Mouse (Mus musculus): ENCODE results near the gene Dennd4a. TPM values are rescaled to one million over a fixed set of nuclear protein-coding genes. Genes with fewer than 3 reads are reported as not detected.
"Not testable (repeated sequence)": the region's sequence is repeated elsewhere in the genome, so short reads cannot be mapped to it uniquely, and the experiment has no call there.

The Dennd4a gene
- total RNA-seq, 2 experiments from 2014 or later: 24.9 to 47.0 TPM

DNA sequence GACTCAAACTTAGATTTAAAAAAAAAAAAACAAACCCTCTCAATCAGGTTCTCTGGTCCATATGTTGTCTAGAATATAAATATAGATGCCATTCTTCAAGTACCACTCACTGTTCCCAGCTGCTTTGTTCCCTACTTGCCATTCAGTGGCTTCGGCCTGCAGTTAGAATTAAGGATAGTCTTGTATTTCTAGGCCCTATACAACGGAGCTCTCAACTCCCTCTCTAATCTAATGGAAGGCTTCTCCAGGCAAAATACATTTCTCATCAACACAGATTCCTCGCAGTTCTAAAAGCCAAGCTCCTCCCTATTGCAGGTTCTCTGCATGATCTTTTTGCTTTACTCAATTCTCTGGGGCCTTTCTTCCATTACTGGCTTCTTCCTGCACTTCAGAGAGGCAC is 1.3 kb upstream of the Dennd4a start:
- no peak for ATAC-seq (replicated peaks; ENCODE audit: poor library complexity)

DNA sequence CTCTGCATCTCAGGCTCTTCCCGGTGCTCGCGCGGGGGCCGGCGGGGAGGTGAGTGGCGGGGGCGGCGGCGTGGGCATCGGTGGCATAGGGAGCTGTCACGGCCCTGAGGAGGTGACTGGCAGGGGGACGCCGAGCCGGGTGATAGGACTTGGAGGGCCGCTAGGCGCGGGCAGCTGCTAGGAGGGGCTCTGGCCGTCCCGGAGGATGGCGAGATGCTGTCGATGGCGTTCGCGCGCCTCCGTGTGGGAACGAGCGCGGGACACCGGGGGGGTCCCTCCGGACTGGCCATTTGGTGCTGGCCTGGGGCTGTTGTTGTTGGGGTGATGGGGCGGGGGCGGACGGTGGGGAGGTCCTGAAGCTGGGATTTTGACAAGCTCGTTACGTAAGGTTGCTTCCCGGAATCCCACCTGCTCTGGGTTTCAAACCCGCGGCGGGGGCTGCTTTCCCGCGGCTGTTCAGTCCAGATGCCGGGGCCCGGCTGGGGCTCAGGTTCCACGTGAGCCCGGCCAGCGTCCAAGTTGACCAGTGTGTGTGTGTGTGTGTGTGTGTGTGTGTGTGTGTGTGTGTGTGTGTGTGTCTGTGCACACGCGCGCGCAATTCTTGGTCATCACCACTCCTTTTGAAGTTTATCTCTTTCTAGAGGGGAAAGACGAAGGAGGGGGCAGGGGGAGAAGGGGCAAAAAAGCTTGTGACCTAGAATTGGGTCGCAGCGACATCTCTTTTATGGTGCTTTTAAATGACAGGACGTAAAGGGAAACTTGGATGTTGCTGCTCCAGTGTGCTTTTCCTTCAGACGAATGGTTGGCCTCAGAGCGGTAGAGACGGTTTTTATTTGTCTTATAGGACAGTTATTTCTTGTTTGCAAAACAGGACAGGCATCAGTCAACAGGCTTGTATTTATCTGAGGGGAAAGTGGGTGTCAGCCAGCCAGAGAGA is 666 bp downstream of the Dennd4a start:
- peak; percentile 21 for ATAC-seq (replicated peaks; ENCODE audit: poor library complexity)

DNA sequence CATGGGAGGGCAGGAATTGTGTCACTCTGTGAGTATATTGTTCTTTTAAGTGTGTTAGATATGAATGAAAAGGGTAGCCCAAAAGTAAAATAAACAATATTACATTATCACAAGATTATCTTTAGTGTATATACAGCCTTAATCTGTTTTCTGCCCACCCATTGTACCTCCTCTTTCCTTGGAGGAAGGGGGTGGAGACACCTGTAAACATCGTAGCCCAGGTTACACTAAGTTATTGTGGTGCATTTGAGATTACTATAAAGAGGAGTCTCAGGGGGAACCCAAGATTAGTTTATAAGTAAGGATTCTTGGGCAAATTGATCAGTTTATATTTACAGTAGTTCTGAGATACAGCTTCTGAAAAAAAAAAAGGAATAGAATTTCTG is 1.3 kb downstream of the Dennd4a start:
- ATAC-seq (replicated peaks; ENCODE audit: poor library complexity): no peak

DNA sequence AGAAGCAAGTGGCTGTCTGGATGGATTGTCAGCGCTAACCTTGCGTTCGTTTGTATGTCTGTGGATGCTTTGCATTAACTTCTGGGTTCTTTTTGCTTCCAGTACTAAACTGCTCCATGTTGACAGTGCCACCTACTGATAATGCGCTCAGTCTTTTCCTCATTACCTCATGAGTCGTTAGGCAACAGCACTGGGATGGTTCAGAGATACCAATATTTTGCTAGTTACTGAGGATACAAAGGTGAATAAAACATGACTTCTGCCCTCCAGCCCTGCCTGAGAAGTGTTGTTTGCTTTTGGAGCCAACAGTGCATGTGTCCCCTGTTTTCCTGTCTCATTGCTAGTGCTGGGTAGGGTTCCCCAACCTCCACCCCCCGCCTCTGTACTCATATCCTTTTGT is 3.1 kb downstream of the Dennd4a start:
- 0 out of 2 replicates have a peak, but pooled peaks have one; percentile 9 for ATAC-seq (replicated peaks; ENCODE audit: poor library complexity)

DNA sequence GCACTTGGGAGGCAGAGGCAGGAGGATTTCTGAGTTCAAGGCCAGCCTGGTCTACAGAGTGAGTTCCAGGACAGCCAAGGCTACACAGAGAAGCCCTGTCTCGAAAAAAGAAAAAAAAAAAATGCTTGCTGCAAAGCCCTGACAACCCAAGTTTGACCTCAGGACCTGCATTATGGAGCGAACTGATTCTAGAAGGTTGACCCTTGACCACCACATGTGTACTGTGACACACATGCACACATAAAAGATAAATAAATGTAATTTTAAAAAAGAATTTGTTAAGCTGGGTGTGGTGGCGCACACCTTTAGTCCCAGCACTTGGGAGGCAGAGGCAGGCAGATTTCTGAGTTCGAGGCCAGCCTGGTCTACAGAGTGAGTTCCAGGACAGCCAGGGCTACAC is 8.5 kb downstream of the Dennd4a start:
- ATAC-seq (replicated peaks; ENCODE audit: poor library complexity): not testable (repeated sequence)

DNA sequence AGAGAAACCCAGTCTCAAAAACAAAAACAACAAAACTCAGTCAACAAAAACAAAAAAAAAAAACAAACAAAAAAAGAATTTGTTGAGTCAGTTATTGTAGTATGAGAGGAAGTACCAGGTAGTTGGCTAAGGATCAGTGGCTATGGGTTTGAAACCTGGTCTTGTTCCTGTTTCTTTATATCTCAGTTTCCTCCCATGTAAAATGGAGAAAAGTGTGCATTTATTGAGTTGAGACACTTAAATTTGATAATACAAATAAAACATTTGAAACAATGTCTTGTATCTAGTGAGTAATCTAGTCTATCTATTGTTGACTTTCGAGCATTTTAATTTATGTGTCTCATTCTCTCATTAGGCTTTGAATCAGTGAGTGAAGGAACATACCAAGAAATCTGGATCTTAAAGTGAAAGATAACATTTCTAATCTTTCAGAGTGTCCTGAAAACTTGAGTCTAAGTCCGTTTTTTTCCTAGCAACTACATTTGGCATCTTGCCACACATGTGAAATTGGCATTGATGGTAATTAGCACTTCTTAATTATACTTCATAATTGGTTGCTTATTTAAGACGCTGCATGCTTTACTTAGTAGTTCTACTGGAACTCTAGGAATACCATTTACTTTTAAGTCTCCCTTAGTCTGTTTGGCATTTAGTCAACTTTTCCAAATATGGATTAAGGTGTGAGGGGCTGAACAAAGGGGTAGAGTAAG is 9.1 kb downstream of the Dennd4a start:
- no peak for ATAC-seq (replicated peaks; ENCODE audit: poor library complexity)

DNA sequence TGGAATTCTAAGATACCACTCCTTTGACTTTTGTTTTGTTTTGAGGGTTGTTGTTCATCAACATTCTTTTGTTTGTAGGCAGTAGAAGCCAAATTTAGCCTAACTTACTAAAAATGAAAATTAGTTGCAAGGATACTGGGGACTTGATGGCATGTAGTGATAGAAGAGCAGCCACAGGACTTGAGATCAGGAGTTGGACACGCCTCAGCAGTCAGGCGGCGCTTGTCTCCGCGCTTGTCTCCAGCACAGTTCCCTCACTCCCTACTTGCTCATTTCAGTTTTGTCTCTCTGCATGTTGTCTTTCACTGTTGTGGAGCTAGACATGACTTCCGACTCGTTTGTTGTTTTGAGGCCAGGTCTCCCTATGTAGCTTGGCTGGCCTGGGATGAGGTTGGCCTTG is 11.1 kb downstream of the Dennd4a start:
- ATAC-seq (replicated peaks; ENCODE audit: poor library complexity): peak; percentile 52; the same call in 1 of the 2 replicates

DNA sequence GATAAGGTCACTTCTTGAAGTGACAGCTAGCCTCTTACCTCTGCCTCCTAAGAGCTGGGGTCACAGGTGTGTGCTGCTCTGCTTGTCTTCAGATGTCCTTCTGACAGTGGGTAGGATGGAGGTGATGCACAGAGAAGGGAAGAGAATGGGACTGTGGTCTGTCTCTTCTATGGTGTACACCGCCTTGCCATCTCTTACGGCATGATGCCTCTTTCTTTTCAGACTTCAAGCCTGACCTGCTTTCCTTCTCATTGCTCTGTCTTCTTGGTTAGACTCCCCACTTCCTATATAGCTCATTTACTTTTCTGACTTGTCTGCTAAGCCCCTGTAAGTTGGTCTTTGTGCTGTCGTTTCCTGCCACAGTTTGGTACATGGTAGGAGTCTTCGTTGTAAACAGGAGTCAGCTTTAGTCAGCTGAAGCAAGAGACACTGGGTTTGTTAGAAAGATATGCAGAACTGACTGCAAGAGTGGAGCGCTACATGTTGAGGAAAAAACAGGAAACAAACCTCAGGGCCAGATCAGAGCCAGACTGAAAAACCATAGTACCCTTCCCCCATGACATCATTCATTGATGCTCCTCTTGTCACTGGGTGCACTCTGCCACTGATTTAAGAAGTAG is 13.4 kb downstream of the Dennd4a start:
- no peak for ATAC-seq (replicated peaks; ENCODE audit: poor library complexity)

DNA sequence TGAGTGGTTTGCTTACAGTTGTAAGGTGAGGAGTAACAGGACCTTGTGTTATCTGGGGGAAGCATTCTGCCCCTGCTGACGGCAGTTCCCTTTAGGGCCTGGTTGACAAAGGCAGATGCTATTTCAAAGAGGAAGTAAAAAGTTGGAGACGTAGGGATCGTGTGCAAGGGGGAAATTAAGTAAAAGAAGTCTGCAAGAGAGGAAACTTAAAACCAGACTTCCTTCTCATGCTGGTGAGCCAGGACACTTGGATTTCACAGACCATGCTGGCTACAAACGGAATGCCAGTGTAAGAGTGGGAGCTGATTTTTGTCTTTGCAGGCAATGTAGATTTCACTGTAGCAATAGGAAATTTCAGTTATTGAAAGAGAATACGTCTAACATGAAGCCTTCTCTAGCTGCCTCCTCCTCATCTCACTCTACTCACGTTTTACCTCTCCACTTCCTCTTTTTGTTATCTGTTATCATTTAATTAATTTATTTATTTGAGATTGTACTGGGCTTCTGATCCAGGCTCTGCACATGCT is 19.0 kb downstream of the Dennd4a start:
- ATAC-seq (replicated peaks; ENCODE audit: poor library complexity): peak; percentile 91

DNA sequence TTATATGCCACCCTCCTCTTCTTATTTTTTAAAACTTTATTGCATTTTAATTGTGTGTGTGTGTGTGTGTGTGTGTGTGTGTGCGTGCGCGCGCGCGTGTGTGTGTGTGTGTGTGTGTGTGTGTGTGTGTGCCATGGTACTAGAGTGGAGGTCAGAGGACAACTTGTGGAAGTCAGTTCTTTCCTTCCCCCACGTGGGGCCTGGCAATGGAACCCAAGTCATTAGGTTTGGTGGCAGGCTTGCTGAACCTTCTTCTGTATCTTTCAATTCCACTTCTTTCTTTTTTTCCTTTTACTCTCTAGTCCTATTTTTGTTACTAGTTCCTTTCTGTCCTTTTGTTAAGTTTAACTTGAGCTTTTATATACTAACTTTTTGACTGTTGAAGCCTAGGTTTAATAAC is 19.5 kb downstream of the Dennd4a start:
- no peak for ATAC-seq (replicated peaks; ENCODE audit: poor library complexity)

DNA sequence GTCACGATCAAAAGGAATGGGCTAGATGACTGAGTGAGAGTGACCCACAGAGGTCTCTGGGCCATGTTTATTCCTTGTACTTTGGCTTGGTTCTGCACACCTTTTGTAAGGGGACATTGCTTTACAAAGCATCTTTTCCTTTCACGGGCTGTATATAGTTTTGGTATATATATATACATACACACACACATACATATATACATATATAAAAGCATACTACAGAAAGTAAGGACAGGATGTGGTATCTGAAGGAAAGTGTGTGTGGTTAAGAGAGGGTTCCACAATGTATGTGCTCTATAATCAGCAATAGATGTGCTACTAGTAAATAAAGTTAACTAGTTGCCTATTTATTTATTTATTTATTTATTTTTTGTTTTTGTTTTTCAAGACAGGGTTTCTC is 20.6 kb downstream of the Dennd4a start:
- ATAC-seq (replicated peaks; ENCODE audit: poor library complexity): no peak

DNA sequence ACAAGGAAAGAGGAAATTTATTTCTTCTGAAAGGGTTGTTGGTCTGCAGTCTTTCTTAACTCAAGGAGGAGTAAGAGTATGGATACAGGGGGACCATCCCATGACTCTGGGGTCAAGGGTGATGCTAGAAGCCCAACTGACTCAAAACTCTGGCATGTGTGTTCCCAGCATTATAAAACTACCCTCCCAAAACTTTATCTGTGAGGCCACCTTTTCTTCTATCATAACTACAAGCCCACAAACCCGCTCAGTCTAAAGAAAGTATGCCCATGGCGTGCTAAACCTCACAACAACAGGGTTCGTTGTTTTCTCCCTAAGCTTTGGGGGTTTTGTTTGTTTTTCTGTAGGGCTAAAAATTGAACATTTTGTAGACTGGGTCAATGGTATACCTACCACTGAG is 23.3 kb downstream of the Dennd4a start:
- ATAC-seq (replicated peaks; ENCODE audit: poor library complexity): peak; percentile 68

DNA sequence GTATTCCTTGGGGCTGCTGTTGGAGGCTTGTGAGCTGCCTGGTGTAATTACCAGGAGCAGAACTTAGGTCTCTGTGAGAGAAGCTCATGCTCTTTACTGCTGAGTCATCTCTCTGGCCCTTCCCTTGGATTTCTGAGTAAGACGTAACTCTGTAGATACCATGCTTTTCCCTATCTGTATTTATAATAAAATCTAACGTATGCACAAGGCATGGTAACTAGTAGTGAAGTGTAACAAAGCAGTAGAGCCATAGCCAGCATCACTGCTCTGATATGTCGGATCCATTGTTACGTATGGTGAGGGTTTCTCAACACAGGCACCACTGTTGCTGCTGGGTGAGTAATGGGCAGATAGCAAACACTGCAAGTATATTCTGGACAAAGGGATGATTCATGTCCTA is 34.2 kb downstream of the Dennd4a start:
- 0 out of 2 replicates have a peak, but pooled peaks have one; percentile 14 for ATAC-seq (replicated peaks; ENCODE audit: poor library complexity)

DNA sequence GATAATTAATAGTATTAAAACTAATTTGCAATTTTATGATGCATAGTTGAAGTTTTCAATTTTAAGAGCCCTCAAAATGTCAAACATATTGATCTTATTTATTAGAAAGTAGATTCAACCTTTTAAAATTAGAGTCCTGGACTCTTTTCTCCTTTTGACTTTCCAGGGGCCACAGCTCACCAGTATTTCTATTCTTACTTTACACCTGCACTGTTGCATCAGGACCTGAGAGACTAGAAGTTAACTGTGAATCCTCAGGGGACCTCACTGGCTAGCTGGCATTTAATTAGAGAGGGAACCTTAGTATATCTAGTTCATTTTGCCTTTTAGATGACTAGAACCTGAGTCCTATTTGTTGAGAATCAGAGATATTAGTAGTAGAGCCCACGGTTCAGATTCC is 38.4 kb downstream of the Dennd4a start:
- no peak for ATAC-seq (replicated peaks; ENCODE audit: poor library complexity)

DNA sequence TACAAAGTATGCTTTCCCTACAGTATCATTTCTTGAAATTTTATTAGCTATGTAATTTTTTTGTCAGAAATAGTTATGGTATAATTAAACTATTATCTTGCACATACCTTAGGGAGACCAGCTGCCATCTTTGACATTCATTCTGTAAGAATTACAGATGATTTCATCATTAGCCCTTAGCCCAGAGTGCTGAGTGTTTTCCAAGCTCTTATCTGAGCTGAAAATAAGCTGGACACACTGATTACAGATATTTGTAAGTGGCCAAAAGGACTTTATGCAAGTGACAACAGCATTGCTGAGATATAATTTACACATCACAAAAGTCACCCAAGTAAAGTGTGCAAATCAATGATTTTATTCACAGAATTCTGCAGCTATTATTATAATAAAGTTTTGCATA is 48.9 kb downstream of the Dennd4a start:
- no peak; the same call in 1 of the 2 replicates for ATAC-seq (replicated peaks; ENCODE audit: poor library complexity)

DNA sequence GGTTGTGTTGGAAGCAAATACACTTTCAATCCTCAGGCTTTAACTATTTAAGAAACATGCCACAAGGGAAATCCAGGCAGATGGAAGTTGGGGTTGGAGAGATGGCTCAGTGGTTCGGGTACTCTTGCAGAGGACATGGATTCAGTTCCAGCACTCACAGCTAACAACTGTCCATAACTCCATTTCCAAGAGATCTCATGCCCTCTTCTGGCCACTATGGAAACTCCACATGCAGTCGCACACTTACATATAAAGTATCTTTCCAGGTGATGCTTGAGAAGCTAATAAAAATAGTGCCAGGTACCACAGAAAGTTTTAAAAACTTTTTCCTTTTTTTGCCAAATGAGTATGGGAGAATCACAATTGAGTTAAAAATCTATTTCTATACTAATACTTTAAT is 51.5 kb downstream of the Dennd4a start:
- peak; percentile 68 for ATAC-seq (replicated peaks; ENCODE audit: poor library complexity)

DNA sequence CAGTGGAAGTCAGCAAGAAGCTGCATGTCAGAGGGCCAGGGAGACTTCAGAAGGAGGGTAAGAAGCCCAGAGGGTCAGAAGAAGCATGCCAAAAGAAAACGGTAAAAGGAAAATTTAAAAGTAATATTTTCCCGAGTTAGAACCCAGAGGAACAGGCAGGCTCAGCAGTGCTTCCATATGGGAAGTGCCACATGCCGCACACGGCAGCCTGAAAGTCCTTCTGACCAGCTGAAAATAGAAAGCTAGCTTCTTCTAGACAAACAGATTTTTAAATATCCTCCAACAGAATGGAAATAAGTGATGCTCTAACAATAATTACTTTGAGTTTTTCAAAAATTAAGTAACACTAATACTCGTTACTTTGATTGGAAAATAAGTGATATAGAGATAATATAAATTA is 74.9 kb downstream of the Dennd4a start:
- ATAC-seq (replicated peaks; ENCODE audit: poor library complexity): no peak

DNA sequence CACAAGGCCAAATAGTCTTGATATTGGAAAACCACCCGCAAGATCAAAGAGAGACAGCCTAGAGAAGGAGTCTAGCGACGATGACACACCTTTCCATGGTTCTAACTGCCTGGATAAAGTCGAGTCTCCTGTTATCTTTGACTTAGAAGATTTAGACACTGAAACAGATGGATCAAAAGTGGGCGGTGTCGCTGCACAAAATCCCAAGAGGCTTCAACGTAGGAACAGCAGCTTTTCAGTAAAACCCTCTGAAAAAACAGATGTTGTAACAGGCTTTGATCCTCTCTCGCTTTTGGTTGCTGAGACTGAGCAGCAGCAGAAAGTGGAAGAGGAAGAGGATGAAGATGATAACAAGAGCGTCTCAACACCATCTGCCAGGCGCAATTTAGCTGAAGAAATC is 85.5 kb downstream of the Dennd4a start:
- ATAC-seq (replicated peaks; ENCODE audit: poor library complexity): no peak

DNA sequence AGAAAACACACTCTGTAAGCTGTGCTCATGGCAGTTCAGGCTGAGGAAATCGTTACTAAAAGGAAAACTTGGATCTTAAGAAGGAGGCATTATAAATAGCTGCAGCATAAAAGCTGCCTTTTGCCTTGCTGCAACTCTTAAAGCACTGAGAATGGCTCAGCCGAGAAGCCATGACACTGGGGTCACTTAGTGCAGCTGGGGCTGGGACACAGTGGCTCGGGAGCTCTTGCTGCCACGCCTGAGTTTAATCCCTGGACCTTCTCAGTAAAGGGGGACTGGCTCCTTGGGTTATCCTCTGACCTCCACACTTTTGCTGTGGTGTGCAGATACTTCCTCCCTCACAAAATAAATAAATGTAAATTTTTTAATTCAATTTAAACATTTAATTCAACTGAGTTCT is 91.7 kb downstream of the Dennd4a start:
- no peak for ATAC-seq (replicated peaks; ENCODE audit: poor library complexity)

DNA sequence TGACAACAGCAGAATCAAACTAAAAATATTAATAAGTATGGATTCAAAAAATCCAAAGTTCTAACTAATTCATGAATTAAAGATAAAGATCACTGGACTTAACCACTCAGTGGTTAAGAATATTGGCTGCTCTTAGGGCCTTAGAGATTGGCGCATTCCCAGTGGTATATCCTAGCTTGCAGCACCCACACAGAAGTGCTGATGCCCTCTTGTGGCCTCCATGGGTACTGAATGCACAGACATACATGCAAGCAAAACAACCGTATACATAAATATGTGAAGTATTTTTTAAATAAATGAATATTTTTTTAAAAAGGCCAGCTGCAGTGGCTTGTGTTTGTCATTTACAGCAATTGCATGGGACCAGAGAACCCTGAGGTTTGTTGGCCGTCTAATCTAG is 92.2 kb downstream of the Dennd4a start:
- ATAC-seq (replicated peaks; ENCODE audit: poor library complexity): peak; percentile 88

DNA sequence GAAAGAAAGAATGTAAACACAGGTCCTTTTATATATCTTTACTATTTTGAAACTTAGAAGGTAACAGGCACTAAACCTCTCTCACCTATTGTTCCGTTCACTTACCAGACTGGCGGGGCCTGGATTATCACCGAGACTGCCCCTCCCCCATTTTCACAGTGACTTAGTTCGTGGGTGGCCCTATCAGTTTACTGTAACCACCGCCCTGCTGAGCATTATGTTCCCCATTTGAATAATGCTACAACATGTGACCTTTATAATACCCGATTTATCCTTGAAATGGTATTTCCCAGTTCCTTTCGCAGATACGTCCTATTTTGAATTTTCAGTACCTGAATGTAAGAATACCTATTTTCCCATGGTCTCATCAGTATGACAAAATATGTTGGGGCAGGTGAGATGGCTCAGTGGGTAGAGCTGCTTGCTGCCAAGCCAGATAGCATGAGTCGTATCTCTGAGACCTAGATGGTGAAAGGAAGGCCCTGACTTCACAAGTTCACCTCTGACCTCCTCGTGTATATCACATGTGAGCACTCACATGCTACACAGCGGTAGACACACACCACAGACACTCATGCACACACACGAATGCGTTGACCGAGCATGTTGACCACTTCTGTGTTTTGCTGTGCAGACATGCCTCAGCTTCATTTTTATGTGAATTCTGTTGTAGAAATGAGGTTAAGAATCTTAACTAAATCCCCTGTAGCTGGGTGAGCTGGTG is 93.9 kb downstream of the Dennd4a start:
- ATAC-seq (replicated peaks; ENCODE audit: poor library complexity): no peak

Measured in megakaryocyte progenitor cell, adult 5-6 weeks (primary cell).